Mouse (Mus musculus) hindbrain, embryonic 14.5 days (tissue): ENCODE results near the gene Hemgn. TPM values are rescaled to one million over a fixed set of nuclear protein-coding genes. Genes with fewer than 3 reads are reported as not detected.

ENCODE experiments used
- ATAC-seq: fragments of 200-750 bp; cut with Nextera tagmentation; 2 replicates; pipeline ENCODE4 v1.8.0; 2017; ENCODE audit warnings: moderate number of reproducible peaks, mild to moderate bottlenecking, moderate TSS enrichment, moderate library complexity; ENCODE audit not compliant: low FRiP score
- DNase-seq: peaks from one replicate; pipeline ENCODE4 v3.0.0-alpha.2; 2015; ENCODE audit warnings: low spot score
- H3K27ac ChIP-seq: fragments of 300-500 bp; sonication (generic); 2 replicates; pipeline ENCODE4 v1.5.1; 2014; ENCODE audit warnings: mild to moderate bottlenecking, moderate library complexity
- H3K27me3 ChIP-seq: fragments of 300-500 bp; sonication (generic); 2 replicates; pipeline ENCODE4 v1.6.1; 2014; ENCODE audit warnings: mild to moderate bottlenecking, low read length, mixed read lengths; ENCODE audit not compliant: control insufficient read depth, insufficient read depth
- H3K36me3 ChIP-seq: fragments of 300-500 bp; sonication (generic); replicated peaks from 2 replicates; pipeline ENCODE4 v1.6.1; 2014; ENCODE audit not compliant: control insufficient read depth, insufficient read depth
- H3K4me1 ChIP-seq: fragments of 300-500 bp; sonication (generic); replicated peaks from 2 replicates; pipeline ENCODE4 v1.6.1; 2014; ENCODE audit warnings: antibody characterized with exemption, low read length, mixed read lengths; ENCODE audit not compliant: control insufficient read depth, insufficient read depth
- H3K4me2 ChIP-seq: fragments of 300-500 bp; sonication (generic); replicated peaks from 2 replicates; pipeline ENCODE4 v1.6.1; 2014; ENCODE audit warnings: mild to moderate bottlenecking, moderate library complexity
- H3K4me3 ChIP-seq: fragments of 300-500 bp; sonication (generic); replicated peaks from 2 replicates; pipeline ENCODE4 v1.5.1; 2014; ENCODE audit warnings: mild to moderate bottlenecking, low read length
- H3K9ac ChIP-seq: fragments of 300-500 bp; sonication (generic); 2 replicates; pipeline ENCODE4 v1.6.1; 2014
- H3K9me3 ChIP-seq: fragments of 300-500 bp; sonication (generic); 2 replicates; pipeline ENCODE4 v1.6.1; 2016; ENCODE audit warnings: low read length; ENCODE audit not compliant: control insufficient read depth
- WGBS: fragments of 180-500 bp; shearing (Covaris S2); extraction: QIAGEN DNeasy Blood & Tissue Kit; methylation state at CpG from one replicate; pipeline ENCODE4 v1.1.7; 2014; 5-methylcytosine and 5-hydroxymethylcytosine counted together
- polyA plus RNA-seq: library from polyadenylated mRNA; unstranded; fragments of >200 nt; fragmentation: Nextera tagmentation; extraction: Ambion mirVana; gene quantifications from 2 replicates; pipeline ENCODE4 v1.2.1, GENCODE M21; 2014

Hemgn gene
- polyA plus RNA-seq, 1 experiment from 2014 or later, result 0.27 TPM

- H3K4me3 ChIP-seq, result no peak overlapping the region
- 37% methylated on average over 10 of the region's 10 CpGs for WGBS
- 0 out of 2 replicates have a peak, but pooled peaks cover 4% of the 10 kb centered on the region for H3K4me1 ChIP-seq
- H3K9me3 ChIP-seq, result no peaks in the 10 kb centered on the region
- ATAC-seq (no peak), DNase-seq (no peak)
- H3K27me3 ChIP-seq, result no peaks in the 10 kb centered on the region
- no peak overlapping the region for H3K27ac ChIP-seq
- H3K36me3 ChIP-seq, result no peaks in the 10 kb centered on the region
- no peak overlapping the region for H3K9ac ChIP-seq
- no peak overlapping the region for H3K4me2 ChIP-seq
These were observed 15.7 kb upstream of the Hemgn start for GRCm38 (mm10) chr4:46428903-46429499.

GRCm38 (mm10) chr4:46422625-46423024 is 9.3 kb upstream of the Hemgn start:
- no peak overlapping the region for H3K4me3 ChIP-seq
- ATAC-seq (no peak), DNase-seq (no peak)
- H3K4me2 ChIP-seq, result no peak overlapping the region
- H3K27me3 ChIP-seq, result no peaks in the 10 kb centered on the region
- no peak overlapping the region for H3K27ac ChIP-seq
- H3K36me3 ChIP-seq, result no peaks in the 10 kb centered on the region
- no peak overlapping the region for H3K9ac ChIP-seq
- WGBS, result 86% methylated on average over 8 of the region's 8 CpGs
- no peaks in the 10 kb centered on the region for H3K9me3 ChIP-seq
- H3K4me1 ChIP-seq, result no peaks in the 10 kb centered on the region

GRCm38 (mm10) chr4:46418851-46419250 is 5.5 kb upstream of the Hemgn start:
- DNase-seq (no peak), ATAC-seq (no peak)
- no peaks in the 10 kb centered on the region for H3K27me3 ChIP-seq
- no peak overlapping the region for H3K27ac ChIP-seq
- no peak overlapping the region for H3K4me3 ChIP-seq
- H3K9me3 ChIP-seq, result no peaks in the 10 kb centered on the region
- no peak overlapping the region for H3K4me2 ChIP-seq
- no peak overlapping the region for H3K9ac ChIP-seq
- WGBS, result 88% methylated on average over 9 of the region's 9 CpGs
- no peaks in the 10 kb centered on the region for H3K36me3 ChIP-seq
- H3K4me1 ChIP-seq, result no peaks in the 10 kb centered on the region

- no peak overlapping the region for H3K9ac ChIP-seq
- 72% methylated on average over 3 of the region's 3 CpGs for WGBS
- H3K4me3 ChIP-seq, result no peak overlapping the region
- no peaks in the 10 kb centered on the region for H3K27me3 ChIP-seq
- no peak overlapping the region for H3K27ac ChIP-seq
- DNase-seq, result no peak
- H3K4me2 ChIP-seq, result no peak overlapping the region
- H3K4me1 ChIP-seq, result no peaks in the 10 kb centered on the region
- no peaks in the 10 kb centered on the region for H3K36me3 ChIP-seq
- ATAC-seq, result no peak
- H3K9me3 ChIP-seq, result no peaks in the 10 kb centered on the region
These were observed 4.2 kb upstream of the Hemgn start for GRCm38 (mm10) chr4:46417491-46417890.

DNA sequence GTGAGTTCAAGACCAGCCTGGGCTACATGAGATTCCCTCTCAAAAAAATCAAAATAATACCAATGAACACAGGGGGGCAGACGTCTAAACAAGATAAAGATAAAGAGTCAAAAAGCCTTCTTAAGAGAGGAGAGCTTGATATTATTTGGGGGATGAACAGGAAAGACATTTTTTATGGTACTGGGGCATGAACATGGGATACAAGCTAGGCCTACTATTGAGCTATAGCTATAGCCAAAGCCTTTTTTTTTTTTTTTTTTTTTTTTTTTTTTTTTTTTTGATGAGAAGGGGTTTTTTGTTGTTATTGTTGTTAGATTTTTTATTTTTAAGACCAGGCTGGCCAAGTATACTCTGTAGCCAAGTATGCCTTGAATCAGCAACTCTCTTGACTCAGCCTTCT is 1.2 kb downstream of the Hemgn start:
- H3K9me3 ChIP-seq, result no peaks in the 10 kb centered on the region
- no peak overlapping the region for H3K27ac ChIP-seq
- H3K9ac ChIP-seq, result no peak overlapping the region
- H3K36me3 ChIP-seq, result no peaks in the 10 kb centered on the region
- 65% methylated on average over 1 of the region's 1 CpGs for WGBS
- ATAC-seq (no peak), DNase-seq (no peak)
- no peak overlapping the region for H3K4me2 ChIP-seq
- H3K4me3 ChIP-seq, result no peak overlapping the region
- H3K27me3 ChIP-seq, result no peaks in the 10 kb centered on the region
- H3K4me1 ChIP-seq, result no peaks in the 10 kb centered on the region

DNA sequence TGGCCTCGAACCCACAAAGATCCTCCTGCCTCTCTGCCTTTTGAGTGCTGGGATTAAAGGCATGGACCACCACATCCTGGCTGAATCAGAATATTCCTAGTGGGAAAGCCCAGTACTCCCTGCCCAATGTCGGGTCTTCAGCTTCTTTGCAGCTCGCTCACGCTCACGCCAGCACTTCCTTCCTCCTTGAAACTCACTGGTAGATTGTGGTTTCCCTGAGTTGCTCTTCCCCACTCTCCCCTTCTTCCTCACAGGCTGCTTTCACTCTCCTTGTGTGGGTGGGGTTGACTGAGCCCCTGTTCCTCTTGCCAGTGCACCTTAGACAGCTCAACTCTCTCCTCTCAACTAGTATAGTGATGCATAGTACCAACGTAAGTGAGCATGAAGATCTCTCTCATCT is 1.8 kb downstream of the Hemgn start:
- H3K4me1 ChIP-seq, result no peaks in the 10 kb centered on the region
- no peak overlapping the region for H3K4me2 ChIP-seq
- ATAC-seq, result no peak
- H3K27me3 ChIP-seq, result no peaks in the 10 kb centered on the region
- no peak overlapping the region for H3K4me3 ChIP-seq
- WGBS, result 89% methylated on average over 6 of the region's 6 CpGs
- H3K9me3 ChIP-seq, result no peaks in the 10 kb centered on the region
- H3K9ac ChIP-seq, result no peak overlapping the region
- no peak for DNase-seq
- no peaks in the 10 kb centered on the region for H3K36me3 ChIP-seq
- H3K27ac ChIP-seq, result no peak overlapping the region

GRCm38 (mm10) chr4:46410677-46411076 is 2.6 kb downstream of the Hemgn start:
- Histone ChIP-seq H3K4me1 (no peaks in the 10 kb centered on the region), H3K9ac (no peak overlapping the region), H3K27ac (no peak overlapping the region), H3K27me3 (no peaks in the 10 kb centered on the region), H3K4me2 (no peak overlapping the region), H3K9me3 (no peaks in the 10 kb centered on the region), H3K36me3 (no peaks in the 10 kb centered on the region), H3K4me3 (no peak overlapping the region)
- DNase-seq, result no peak
- ATAC-seq, result no peak
- WGBS, result 94% methylated on average over 5 of the region's 5 CpGs

DNA sequence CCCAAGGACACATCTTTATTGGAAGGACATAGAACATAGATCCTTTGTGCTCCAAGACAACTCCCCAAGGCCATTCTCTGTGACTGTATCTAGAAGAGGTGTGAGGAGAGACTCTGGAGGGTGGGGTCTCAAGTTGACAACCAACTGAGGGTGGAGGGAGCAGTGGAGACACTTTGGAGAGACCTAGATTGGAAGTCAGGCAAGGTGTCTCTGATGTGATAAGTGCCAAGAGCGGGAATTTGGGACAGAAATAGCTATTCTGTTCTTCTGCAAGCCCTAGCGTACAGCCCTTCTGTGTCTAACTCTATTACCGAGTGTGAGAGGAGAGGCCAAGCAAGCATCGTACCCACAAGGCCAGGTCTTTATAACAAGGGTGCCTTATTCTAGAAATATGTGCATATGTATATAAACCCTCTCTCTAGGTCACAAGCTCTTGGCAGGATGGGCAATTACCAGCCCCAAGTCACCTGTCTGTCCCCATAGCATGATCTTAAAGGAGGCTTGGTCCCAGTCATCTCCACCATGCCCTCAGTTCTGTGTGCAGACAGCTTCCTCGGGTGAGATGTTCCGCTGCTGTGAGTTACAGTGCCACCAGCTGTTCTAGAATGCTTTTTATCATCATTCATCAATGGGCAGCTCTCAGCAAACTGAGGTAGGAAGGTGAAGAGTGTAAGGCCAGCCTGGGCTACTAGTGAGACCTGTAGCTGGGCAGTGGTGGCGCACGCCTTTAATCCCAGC is 6.2 kb downstream of the Hemgn start:
- no peaks in the 10 kb centered on the region for H3K9me3 ChIP-seq
- no peaks in the 10 kb centered on the region for H3K27me3 ChIP-seq
- DNase-seq (no peak), ATAC-seq (no peak)
- no peaks in the 10 kb centered on the region for H3K36me3 ChIP-seq
- no peak overlapping the region for H3K27ac ChIP-seq
- WGBS, result 89% methylated on average over 8 of the region's 8 CpGs
- H3K9ac ChIP-seq, result no peak overlapping the region
- H3K4me1 ChIP-seq, result no peaks in the 10 kb centered on the region
- no peak overlapping the region for H3K4me2 ChIP-seq
- no peak overlapping the region for H3K4me3 ChIP-seq

- WGBS, result 88% methylated on average over 6 of the region's 6 CpGs
- no peaks in the 10 kb centered on the region for H3K4me1 ChIP-seq
- H3K36me3 ChIP-seq, result no peaks in the 10 kb centered on the region
- no peak overlapping the region for H3K4me3 ChIP-seq
- no peaks in the 10 kb centered on the region for H3K27me3 ChIP-seq
- no peak overlapping the region for H3K9ac ChIP-seq
- no peak overlapping the region for H3K27ac ChIP-seq
- ATAC-seq (no peak), DNase-seq (no peak)
- H3K4me2 ChIP-seq, result no peak overlapping the region
- H3K9me3 ChIP-seq, result no peaks in the 10 kb centered on the region
These were observed 9.1 kb downstream of the Hemgn start for GRCm38 (mm10) chr4:46404042-46404795.
